Mouse (Mus musculus) cerebellum, adult 2 months (tissue): ENCODE measurements around the gene St8sia6.

Source experiments
- CTCF ChIP-seq: fragments of 200-500 bp; IDR thresholded peaks from 2 replicates; pipeline ENCODE4 v1.5.1; 2011; ENCODE audit warnings: low read depth, mild to moderate bottlenecking, control low read depth, low read length, moderate library complexity, borderline replicate concordance; ENCODE audit not compliant: insufficient read depth
- POLR2A ChIP-seq: fragments of 200-500 bp; IDR thresholded peaks from 2 replicates; pipeline ENCODE4 v1.6.1; 2011; ENCODE audit warnings: low read length, control low read depth, borderline replicate concordance; ENCODE audit not compliant: insufficient read depth

DNA sequence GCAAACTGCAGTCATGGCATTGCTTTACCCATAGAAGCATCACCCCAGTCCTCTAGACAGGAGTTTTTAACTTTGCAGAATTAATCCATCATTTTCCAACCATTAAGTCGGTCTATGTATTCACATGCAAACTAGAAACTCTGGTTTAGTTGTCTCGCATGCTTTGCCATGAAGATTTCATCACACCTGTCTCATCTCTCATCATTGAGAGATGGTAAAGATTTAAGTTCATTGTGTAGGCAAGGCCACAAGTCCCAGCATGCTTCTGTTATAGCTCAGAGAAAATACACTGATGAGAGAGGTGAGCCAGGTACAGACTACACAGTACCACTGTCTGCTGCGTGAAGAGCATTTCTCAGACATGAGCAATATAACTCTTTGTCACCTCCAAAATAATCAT is 18.8 kb downstream of the St8sia6 start:
- TF ChIP-seq CTCF (no peak), POLR2A (no peak)
